Mouse (Mus musculus): ENCODE measurements at regions not wholly inside any gene's neighbourhood (a gene's known extent, or its start where the extent isn't known, plus 50 kb on each side); places are given as distances from the start of the nearest gene placed in this dataset.

DNA sequence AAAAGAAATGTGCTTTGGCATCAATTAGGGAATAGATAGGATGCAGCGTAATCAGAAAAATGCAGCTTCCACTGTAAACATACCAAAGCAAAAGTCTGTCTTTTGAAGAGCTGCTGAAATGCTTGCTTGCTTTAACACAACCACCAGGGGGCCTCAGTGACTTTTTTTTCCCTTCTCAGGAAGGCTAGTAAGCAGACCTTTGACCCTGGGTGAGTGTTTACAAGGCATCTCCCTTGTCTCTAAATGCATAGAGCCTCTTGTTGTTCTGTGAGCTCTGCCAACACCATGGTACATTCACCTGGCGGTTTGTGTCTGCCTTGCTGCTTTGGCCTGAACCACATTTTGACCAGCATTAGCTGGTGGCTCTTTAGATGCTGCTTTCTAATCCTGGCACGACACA is 191.9 kb upstream of the C9orf72 start:
- WGBS, result 75% methylated on average over 3 of the region's 3 CpGs
- peak; percentile 77 for TF ChIP-seq CTCF (IDR thresholded peaks at IDR 0.05; ENCODE audit: low read depth)

DNA sequence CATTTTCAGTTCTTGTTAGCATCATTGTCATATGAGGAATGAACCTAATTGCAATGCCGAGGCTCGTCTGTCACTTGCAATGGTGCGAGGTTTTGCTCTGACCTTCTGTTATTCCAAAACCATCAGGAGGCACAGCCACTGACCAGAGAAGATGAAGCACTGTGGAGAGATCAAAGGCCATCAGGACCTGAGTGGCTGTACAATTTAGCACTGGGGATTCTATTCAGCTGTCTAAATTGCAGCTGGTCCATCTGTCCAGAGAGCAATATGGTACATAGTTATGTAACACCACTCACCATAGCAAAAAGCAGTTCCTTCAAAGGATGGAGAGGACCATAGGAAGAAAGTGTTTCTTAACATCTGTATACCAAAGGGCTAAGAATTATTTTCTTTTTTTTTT is 187.5 kb upstream of the C9orf72 start:
- WGBS, result 32% methylated on average over 3 of the region's 3 CpGs
- Histone ChIP-seq H3K4me1 (replicated peaks; ENCODE audit: insufficient read depth, low read length) (no peaks in the 10 kb centered on the region), H3K36me3 (ENCODE audit: insufficient read depth, low read length) (no peaks in the 10 kb centered on the region), H3K4me3 (replicated peaks; ENCODE audit: low read depth, low read length) (no peak overlapping the region), H3K27me3 (ENCODE audit: insufficient read depth, low read length) (no peaks in the 10 kb centered on the region), H3K27ac (no peak overlapping the region), H3K9ac (ENCODE audit: low read depth, low read length) (no peak overlapping the region), H3K4me2 (ENCODE audit: low read length) (no peak overlapping the region), H3K9me3 (replicated peaks; ENCODE audit: low read length) (no peaks in the 10 kb centered on the region)
- TF ChIP-seq CTCF (IDR thresholded peaks at IDR 0.05; ENCODE audit: low read depth), result no peak
- no peak for DNase-seq (ENCODE audit: low spot score)
- ATAC-seq (replicated peaks; ENCODE audit: low FRiP score, low read depth), result no peak

More for the DNA sequence above, 191.9 kb upstream of the C9orf72 start:
- ATAC-seq (replicated peaks; ENCODE audit: low FRiP score, low read depth) (no peak), DNase-seq (ENCODE audit: low spot score) (peak; percentile 73)
- Histone ChIP-seq H3K4me3 (replicated peaks; ENCODE audit: low read depth, low read length) (no peak overlapping the region), H3K9ac (ENCODE audit: low read depth, low read length) (no peak overlapping the region), H3K27ac (no peak overlapping the region), H3K4me2 (ENCODE audit: low read length) (no peak overlapping the region), H3K9me3 (replicated peaks; ENCODE audit: low read length) (no peaks in the 10 kb centered on the region), H3K27me3 (ENCODE audit: insufficient read depth, low read length) (no peaks in the 10 kb centered on the region), H3K4me1 (replicated peaks; ENCODE audit: insufficient read depth, low read length) (no peaks in the 10 kb centered on the region), H3K36me3 (ENCODE audit: insufficient read depth, low read length) (no peaks in the 10 kb centered on the region)

DNA sequence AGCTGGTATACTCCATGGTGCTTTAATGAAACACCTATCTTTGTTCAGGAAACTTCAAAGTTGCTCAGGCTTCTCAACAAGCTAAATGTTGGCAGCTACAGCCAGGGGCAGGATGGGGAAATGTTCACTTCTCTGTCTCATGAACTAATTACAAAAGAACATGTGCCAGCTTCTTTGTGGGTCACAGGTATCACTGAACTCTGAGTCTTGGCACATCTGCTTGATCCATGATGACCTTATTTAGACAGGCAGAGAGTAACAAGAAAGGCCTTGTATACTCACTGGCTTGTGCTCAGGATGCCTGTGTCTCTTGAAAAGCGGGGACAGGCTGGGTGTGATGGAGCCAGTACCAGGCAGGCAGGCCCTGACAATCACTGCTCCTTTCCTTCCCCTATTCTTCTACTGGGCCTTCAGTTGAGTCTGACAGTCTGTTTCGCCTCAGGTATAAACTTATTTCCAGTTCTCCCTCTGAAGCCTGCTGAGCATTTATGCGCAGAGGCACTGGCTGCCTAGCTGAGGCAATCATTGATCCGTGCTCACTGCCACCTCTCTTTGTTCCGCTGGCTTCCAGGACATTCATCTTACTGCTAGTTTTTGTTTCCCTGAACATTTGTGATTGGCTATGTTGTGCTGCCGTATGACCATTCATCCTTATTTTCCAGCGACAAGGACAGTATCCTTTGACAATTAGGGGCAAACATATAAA is 179.5 kb upstream of the C9orf72 start:
- Histone ChIP-seq H3K4me3 (replicated peaks; ENCODE audit: low read depth, low read length) (no peak overlapping the region), H3K4me2 (ENCODE audit: low read length) (no peak overlapping the region), H3K36me3 (ENCODE audit: insufficient read depth, low read length) (no peaks in the 10 kb centered on the region), H3K27me3 (ENCODE audit: insufficient read depth, low read length) (no peaks in the 10 kb centered on the region), H3K4me1 (replicated peaks; ENCODE audit: insufficient read depth, low read length) (no peaks in the 10 kb centered on the region), H3K27ac (no peak overlapping the region), H3K9ac (ENCODE audit: low read depth, low read length) (no peak overlapping the region), H3K9me3 (replicated peaks; ENCODE audit: low read length) (no peaks in the 10 kb centered on the region)
- ATAC-seq (replicated peaks; ENCODE audit: low FRiP score, low read depth), result no peak
- TF ChIP-seq CTCF (IDR thresholded peaks at IDR 0.05; ENCODE audit: low read depth), result no peak
- DNase-seq (ENCODE audit: low spot score), result no peak
- 48% methylated on average over 7 of the region's 7 CpGs for WGBS

DNA sequence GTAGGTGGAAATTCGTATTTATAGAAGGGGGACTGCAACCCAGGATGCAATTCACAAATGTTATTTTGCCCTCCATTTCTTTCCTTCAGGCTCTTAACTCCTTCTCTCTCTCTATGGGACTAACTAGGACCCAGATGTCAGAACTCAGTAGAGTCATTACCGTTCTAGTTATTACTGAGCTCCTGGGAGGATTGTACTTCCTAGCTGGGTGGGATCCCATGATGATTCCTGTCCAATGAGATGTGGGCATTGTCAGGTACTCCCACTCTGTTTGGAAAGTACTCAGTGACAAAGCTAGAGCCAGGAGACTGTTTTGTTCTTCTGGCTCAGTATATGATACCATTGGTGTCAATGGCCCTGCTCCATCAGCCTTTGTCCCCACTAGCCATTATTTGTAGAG is 178.1 kb upstream of the C9orf72 start:
- Histone ChIP-seq H3K4me3 (replicated peaks; ENCODE audit: low read depth, low read length) (no peak overlapping the region), H3K27ac (no peak overlapping the region), H3K9me3 (replicated peaks; ENCODE audit: low read length) (no peaks in the 10 kb centered on the region), H3K4me2 (ENCODE audit: low read length) (no peak overlapping the region), H3K36me3 (ENCODE audit: insufficient read depth, low read length) (no peaks in the 10 kb centered on the region), H3K27me3 (ENCODE audit: insufficient read depth, low read length) (no peaks in the 10 kb centered on the region), H3K4me1 (replicated peaks; ENCODE audit: insufficient read depth, low read length) (no peaks in the 10 kb centered on the region), H3K9ac (ENCODE audit: low read depth, low read length) (no peak overlapping the region)
- 65% methylated on average over 2 of the region's 2 CpGs for WGBS
- no peak for ATAC-seq (replicated peaks; ENCODE audit: low FRiP score, low read depth)
- no peak for TF ChIP-seq CTCF (IDR thresholded peaks at IDR 0.05; ENCODE audit: low read depth)
- no peak for DNase-seq (ENCODE audit: low spot score)

DNA sequence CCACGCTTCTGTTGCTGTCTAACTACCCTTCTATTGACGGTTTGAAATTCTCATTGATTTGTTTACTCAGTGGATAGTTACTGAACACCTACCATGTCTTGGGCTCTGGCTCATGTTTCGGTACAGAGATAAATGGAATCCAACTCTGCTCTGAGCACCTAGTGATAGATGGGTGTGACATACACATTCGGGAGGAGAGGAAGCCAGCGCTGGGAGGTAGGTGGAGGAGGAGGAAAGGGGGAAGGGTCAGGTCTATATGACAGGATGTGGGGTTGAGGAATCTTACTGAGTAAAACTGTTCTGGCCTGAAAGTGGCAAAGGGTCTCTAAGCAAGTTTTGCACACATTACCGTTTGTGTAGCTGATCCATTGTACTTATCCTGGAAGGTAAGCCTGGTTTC is 177.6 kb upstream of the C9orf72 start:
- ATAC-seq (replicated peaks; ENCODE audit: low FRiP score, low read depth) (no peak), DNase-seq (ENCODE audit: low spot score) (no peak)
- 43% methylated on average over 6 of the region's 6 CpGs for WGBS
- TF ChIP-seq CTCF (IDR thresholded peaks at IDR 0.05; ENCODE audit: low read depth), result no peak
- Histone ChIP-seq H3K9me3 (replicated peaks; ENCODE audit: low read length) (no peaks in the 10 kb centered on the region), H3K4me3 (replicated peaks; ENCODE audit: low read depth, low read length) (no peak overlapping the region), H3K4me1 (replicated peaks; ENCODE audit: insufficient read depth, low read length) (no peaks in the 10 kb centered on the region), H3K9ac (ENCODE audit: low read depth, low read length) (no peak overlapping the region), H3K36me3 (ENCODE audit: insufficient read depth, low read length) (no peaks in the 10 kb centered on the region), H3K27ac (no peak overlapping the region), H3K4me2 (ENCODE audit: low read length) (no peak overlapping the region), H3K27me3 (ENCODE audit: insufficient read depth, low read length) (no peaks in the 10 kb centered on the region)

DNA sequence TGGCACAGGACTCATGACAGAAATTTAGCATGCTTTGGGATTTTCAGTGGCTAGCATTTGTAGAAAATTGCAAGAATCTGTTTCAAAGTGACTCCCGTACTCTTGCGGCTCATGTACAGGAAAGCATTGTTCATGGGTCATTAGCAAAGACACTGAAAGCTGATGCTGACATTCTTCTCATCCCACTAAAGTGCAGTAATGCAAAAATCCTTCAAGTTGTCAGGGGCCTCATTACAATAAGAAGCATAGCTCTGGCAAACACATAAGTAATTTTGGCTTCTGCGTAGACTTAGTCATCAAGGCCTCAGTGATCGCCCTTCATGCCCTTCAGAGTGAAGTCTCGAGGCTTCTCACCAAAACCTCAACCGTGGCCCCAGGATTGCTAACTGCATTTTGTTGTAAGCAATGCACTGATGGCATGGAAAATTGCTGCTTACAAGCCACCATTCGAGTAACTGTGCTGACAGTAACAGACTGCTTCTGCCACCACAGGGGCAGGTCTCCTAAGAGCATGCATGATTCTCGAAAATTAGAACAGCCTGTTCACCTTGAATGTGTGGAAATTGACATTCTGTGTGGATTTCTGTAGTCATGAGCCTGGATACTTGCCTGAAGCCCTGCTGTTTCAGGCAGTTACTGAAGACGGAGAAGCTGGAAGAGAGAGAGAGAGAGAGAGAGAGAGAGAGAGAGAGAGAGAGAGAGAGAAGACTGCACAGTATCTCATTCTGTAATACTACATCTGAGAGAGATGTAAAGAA is 176.6 kb upstream of the C9orf72 start:
- H3K36me3 ChIP-seq (ENCODE audit: insufficient read depth, low read length), result no peaks in the 10 kb centered on the region
- no peak overlapping the region for H3K4me2 ChIP-seq (ENCODE audit: low read length)
- H3K4me1 ChIP-seq (replicated peaks; ENCODE audit: insufficient read depth, low read length), result no peaks in the 10 kb centered on the region
- DNase-seq (ENCODE audit: low spot score), result peak; percentile 46
- H3K27me3 ChIP-seq (ENCODE audit: insufficient read depth, low read length), result no peaks in the 10 kb centered on the region
- ATAC-seq (replicated peaks; ENCODE audit: low FRiP score, low read depth), result no peak
- no peak overlapping the region for H3K9ac ChIP-seq (ENCODE audit: low read depth, low read length)
- TF ChIP-seq CTCF (IDR thresholded peaks at IDR 0.05; ENCODE audit: low read depth), result no peak
- no peak overlapping the region for H3K27ac ChIP-seq
- H3K4me3 ChIP-seq (replicated peaks; ENCODE audit: low read depth, low read length), result no peak overlapping the region
- no peaks in the 10 kb centered on the region for H3K9me3 ChIP-seq (replicated peaks; ENCODE audit: low read length)
- 47% methylated on average over 9 of the region's 9 CpGs for WGBS

All from kidney, postnatal 0 days (tissue).